Mouse (Mus musculus): ENCODE measurements at regions not wholly inside any gene's neighbourhood (a gene's known extent, or its start where the extent isn't known, plus 50 kb on each side); places are given as distances from the start of the nearest gene placed in this dataset.
A peak's percentile ranks its signal among the peaks of the same experiment; 100 is the strongest.

- peak; percentile 24 to 40 for DNase-seq
Measured at GRCm38 (mm10) chr15:54677660-54678059, 793.0 kb downstream of the Gm7489 start.
